Mouse (Mus musculus) cerebellum, postnatal 10 days (tissue): Measurements from ENCODE around the gene Ipo4.

Experiments
- DNase-seq, 2 experiments: peaks; one replicate each; pipeline ENCODE4 v3.0.0; 2021; ENCODE audit warnings: mixed read lengths in 2 of 2

Gene Ipo4

GRCm38 (mm10) chr14:55589271-55589670, 46.5 kb downstream of the Ipo4 start:
- no peak for DNase-seq

GRCm38 (mm10) chr14:55586149-55586548, 49.6 kb downstream of the Ipo4 start:
- DNase-seq, result no peak

DNA sequence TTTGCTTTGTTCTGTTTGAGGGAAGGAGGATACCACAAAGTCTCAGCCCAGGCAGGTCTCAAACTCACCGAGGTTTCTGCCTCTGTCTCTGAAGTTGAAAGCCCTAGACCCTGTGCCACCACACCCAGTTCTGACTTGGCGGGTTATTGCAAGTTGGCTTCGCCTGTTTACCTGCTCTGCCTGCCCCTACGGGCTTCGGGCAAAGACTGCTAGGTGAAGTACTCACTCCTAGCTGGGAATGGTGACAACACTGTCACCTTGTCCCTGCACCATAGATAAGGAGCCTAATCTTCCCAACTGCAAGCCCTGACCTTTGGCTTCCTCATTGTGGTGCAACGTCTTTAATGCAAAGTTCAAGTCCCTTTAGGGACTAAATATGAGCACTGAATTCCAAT, 50.2 kb downstream of the Ipo4 start:
- no peak for DNase-seq

DNA sequence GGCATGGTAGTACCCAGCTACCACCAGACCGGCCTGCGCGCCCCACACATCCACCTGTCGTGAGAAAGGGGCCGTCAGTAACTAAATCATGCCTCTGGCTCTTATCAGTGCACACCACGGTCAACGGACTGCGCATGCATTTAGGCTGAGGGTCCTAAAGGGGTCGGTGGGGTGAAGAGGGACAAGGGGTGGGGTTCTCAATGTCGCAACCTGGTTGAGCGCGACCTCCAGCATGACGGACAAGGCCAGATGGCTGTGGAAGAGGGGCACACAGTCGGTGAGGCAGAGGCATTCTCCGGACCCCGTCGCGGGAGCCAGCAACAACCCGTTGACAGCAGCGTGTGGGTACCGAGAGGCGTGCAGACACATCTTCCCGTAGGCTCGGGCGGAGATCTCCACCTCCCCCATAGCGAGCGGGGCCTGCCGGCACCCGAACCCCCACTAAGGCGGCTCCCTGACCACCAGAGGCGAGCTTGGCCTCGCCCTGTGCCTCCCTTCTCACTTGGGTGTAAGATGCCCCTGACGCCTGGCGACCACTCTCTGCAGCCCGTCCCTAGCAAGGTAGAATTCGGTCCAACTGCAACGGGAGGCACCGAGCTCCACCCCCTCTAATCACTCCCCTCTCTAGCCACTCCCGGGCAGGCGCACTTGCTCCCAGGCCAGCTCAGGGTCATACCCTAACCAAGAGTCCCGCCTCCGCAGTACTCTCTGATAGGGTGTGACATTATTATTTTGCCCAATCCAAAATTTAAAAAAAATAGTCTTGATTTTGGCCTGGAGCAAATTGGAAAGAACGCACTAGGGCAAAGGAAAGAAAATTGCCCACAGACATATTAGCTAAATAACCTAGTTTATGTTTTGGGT, 50.8 kb downstream of the Ipo4 start, which contains the start of gene Emc9:
TSS of gene Emc9 (minus strand) at position 601 of the 864 bp plus-strand sequence.
- peak; percentile 82 to 86 for DNase-seq

- DNase-seq, result no peak
These were observed 51.5 kb downstream of the Ipo4 start for GRCm38 (mm10) chr14:55584303-55584701.

DNA sequence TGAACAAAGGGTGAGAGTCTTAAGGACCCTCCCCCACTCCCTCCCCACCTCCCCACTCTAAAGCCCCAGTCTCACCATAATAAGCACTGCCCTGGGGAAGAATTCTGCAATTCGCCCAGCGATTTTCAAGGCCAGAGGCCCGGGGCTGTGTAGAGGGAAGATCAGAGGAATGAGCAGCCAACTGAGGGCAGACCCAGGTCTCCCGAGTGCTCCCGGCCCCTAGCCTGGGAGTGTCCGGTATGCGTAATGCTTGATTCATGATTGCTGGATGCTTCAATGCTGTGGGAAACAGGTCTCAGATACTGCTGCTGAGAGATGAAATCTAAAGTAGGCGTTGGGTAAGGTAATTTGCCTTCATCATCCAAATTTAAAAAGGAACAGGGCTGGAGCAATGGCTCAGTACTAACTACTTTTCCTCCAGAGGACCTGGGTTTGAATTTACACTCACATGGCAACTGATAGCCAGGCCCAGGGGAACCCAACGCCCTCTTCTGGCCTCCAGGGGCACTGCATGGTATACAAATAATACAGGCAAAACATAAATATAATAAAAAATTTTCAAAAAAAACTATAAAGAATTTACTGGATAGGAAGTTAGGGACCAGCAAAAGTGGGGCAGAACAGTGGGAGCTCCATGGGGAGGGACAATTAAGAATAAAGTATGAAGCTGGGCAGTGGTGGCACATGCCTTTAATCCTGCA, 53.6 kb downstream of the Ipo4 start:
- no peak for DNase-seq

DNA sequence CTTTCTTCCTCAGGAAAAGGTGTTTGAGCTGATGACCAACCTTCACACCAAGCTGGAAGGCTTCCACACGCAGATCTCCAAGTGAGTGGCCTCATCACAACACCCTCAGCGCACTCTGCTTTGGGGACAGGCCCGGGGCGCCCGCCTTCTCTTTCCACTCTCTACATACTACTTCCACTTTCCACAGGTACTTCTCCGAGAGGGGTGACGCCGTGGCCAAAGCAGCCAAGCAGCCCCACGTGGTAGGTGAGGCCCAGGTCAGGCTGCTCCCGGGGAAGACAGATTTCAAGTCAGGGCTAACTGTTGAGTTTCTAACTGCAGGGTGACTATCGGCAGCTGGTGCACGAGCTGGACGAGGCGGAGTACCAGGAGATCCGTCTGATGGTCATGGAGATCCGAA, 55.0 kb downstream of the Ipo4 start:
- DNase-seq, result no peak

- DNase-seq, result no peak
These were observed 56.0 kb downstream of the Ipo4 start for GRCm38 (mm10) chr14:55579511-55580496.

- peak; percentile 73 to 76 for DNase-seq
These were observed 57.0 kb downstream of the Ipo4 start for GRCm38 (mm10) chr14:55578668-55579269.

- peak; percentile 92 to 95 for DNase-seq
These were observed 57.7 kb downstream of the Ipo4 start, which contains the start of gene Psme1 for GRCm38 (mm10) chr14:55577871-55578667. TSS of gene Psme1 (plus strand) at chr14:55578123.

GRCm38 (mm10) chr14:55576376-55576775, 59.4 kb downstream of the Ipo4 start:
- DNase-seq, result peak; percentile 60

GRCm38 (mm10) chr14:55575711-55576110, 60.0 kb downstream of the Ipo4 start:
- DNase-seq, result no peak
